Mouse (Mus musculus) embryonic stem cell, embryonic (primary cell): ENCODE measurements around the gene Sult1a1.

Experiments
- CTCF ChIA-PET, 4 experiments: fragments of 300-600 bp in 2 of 4; fragments of 350-600 bp in 2 of 4; sonication (Branson Sonifier 250); formaldehyde crosslinking; loops; one replicate each; lab custom pipeline; 2022; ENCODE audit warnings: inconsistent platforms in 2 of 4; lab: Charles Lee
- POLR2A ChIA-PET, 4 experiments: fragments of 300-600 bp in 2 of 4; fragments of 350-600 bp in 2 of 4; sonication (Branson Sonifier 250); formaldehyde crosslinking; loops; one replicate each; lab custom pipeline; 2022; ENCODE audit warnings: antibody characterized with exemption in 4 of 4, inconsistent platforms in 1 of 4; lab: Charles Lee

Sult1a1 gene

GRCm38 (mm10) chr7:126676207-126676606 lies at the start of gene Sult1a1:
Sult1a1 (minus strand) TSS chr7:126676432.
- POLR2A ChIA-PET: interaction anchor here in 2 of 4 experiments (1.0 to 1.5 kb wide), 6 partner anchors 10 to 92 kb away, joined by 3 to 4 read pairs (median 4); partner anchors contain the start of genes Apobr (in 1 of the 2) and Sgf29 (in 1 of the 2)
- CTCF ChIA-PET: no interaction called here

DNA sequence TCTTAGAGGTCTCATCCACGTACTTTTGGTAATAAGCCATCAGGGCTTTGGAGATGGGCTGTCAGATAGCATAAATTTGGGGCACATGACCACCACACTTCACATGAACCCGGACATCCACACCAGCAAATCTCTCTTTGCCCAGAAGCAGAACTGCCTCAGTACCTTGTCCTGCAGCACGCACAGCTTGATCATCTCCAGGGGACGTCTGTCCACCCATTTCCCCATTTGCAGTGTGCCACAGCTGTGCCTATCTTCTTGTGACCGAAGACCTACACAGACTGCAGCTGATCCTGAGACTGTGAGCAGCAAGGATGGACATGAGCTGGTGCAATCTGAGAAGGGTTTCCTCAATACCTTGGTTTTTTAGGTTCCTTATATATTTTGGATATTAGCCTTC lies 49.4 kb upstream of the Sult1a1 start:
- ChIA-PET CTCF (interaction anchor here in 1 of 4 experiments (0.6 kb wide), 1 partner anchor 443 kb away, joined by 4 read pairs; no protein-coding TSS in a partner anchor), POLR2A (no interaction called here)

DNA sequence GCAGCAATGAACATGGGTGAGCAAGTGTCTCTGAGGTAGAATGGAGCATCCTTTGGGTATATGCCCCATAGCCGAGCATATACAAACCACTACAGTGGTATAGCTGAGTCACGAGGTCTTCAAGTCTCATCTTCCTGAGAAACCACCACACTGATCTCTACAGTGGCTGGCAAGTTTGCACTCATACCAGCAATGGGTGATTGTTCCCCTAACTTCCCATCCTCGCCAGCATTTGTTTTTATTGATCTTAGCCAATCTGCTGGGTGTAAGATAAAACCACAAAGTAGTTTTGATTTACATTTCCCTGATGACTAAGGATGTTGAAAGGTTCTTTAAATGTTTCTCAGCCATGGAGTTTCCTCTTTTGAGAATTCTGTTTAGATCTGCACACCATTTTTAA lies 48.8 kb upstream of the Sult1a1 start:
- CTCF ChIA-PET: no interaction called here
- POLR2A ChIA-PET: no interaction called here

DNA sequence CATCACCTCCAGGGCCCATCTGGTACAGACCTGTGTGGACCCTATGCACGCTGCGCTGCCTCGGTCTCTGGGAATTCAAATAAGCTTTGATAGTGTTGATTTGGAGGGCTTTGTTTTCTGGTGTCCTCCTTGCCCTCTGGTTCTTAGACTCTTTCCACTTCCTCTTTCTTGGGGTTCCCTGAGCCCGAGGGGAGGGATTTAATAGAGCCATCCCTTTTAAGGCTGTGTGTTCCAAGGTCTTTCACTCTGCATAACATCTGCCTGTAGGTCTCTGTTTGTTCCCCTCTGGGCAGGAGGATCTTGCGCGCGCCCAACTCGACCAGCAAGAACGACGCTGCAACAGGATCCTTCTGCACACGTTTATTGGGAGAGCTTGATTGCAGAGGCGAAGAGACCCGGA lies 45.4 kb upstream of the Sult1a1 start:
- ChIA-PET CTCF (interaction anchor here in 1 of 4 experiments (1.0 kb wide), 1 partner anchor 33 kb away, joined by 3 read pairs; no protein-coding TSS in a partner anchor), POLR2A (no interaction called here)

GRCm38 (mm10) chr7:126718787-126719337 lies 42.6 kb upstream of the Sult1a1 start:
- CTCF ChIA-PET: no interaction called here
- POLR2A ChIA-PET: interaction anchor here in 1 of 4 experiments (0.6 kb wide), 1 partner anchor 17 kb away, joined by 3 read pairs; no protein-coding TSS in a partner anchor

DNA sequence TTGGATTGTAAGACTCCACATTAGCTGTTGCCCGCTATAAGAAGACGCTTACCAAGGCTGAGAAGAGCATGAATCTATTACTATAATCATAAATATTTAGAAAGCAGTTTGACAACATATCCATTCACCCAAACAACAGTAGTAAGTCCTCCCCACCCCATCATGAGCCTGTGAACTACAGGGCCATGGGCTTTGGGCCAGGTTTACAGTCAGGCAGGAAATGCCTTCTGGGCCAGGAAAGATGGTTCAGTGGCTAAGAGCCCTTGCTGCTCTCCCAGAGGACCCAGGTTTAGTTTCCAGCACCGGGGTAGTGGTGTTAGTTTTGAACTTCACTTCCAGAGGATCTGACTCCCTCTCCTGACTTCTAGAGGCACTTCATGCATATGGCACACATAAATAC lies 41.3 kb upstream of the Sult1a1 start:
- CTCF ChIA-PET: interaction anchor here in 1 of 4 experiments (0.6 kb wide), 1 partner anchor 74 kb away, joined by 6 read pairs; no protein-coding TSS in a partner anchor
- POLR2A ChIA-PET: interaction anchor here in 2 of 4 experiments (1.3 to 2.1 kb wide), 3 partner anchors 24 to 134 kb away, joined by 4 to 6 read pairs (median 5); no protein-coding TSS in a partner anchor

GRCm38 (mm10) chr7:126715679-126716078 lies 39.4 kb upstream of the Sult1a1 start:
- ChIA-PET CTCF (interaction anchor here in 1 of 4 experiments (0.6 to 1.2 kb wide), 2 partner anchors 11 to 250 kb away, joined by 3 read pairs; no protein-coding TSS in a partner anchor), POLR2A (interaction anchor here in 1 of 4 experiments (1.7 to 2.1 kb wide), 2 partner anchors 22 to 91 kb away, joined by 5 to 6 read pairs; no protein-coding TSS in a partner anchor)

- ChIA-PET POLR2A (no interaction called here), CTCF (no interaction called here)
Observed at GRCm38 (mm10) chr7:126711910-126712309, 35.7 kb upstream of the Sult1a1 start.

DNA sequence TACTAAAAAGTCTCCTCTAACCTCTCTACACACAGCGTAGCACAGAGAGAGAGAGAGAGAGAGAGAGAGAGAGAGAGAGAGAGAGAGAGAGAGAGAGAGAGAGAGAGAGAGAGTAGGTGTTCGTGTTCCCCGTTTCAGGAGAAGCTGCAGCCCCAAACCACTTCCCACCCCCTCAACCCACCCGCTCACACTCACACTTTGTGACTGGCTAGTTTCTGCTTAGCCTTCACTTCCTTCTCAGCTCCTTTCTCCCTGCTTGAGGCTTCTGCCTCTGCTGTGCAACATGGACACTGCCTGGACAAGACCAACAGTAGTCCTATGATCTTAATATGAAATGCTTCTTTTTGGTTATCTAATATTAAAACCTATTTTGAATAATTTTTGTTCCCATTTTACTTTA lies 34.0 kb upstream of the Sult1a1 start:
- CTCF ChIA-PET: interaction anchor here in 1 of 4 experiments (1.2 kb wide), 1 partner anchor 69 kb away, joined by 3 read pairs; no protein-coding TSS in a partner anchor
- POLR2A ChIA-PET: interaction anchor here in 2 of 4 experiments (0.6 to 1.2 kb wide), 3 partner anchors 10 to 495 kb away, joined by 3 read pairs; no protein-coding TSS in a partner anchor

DNA sequence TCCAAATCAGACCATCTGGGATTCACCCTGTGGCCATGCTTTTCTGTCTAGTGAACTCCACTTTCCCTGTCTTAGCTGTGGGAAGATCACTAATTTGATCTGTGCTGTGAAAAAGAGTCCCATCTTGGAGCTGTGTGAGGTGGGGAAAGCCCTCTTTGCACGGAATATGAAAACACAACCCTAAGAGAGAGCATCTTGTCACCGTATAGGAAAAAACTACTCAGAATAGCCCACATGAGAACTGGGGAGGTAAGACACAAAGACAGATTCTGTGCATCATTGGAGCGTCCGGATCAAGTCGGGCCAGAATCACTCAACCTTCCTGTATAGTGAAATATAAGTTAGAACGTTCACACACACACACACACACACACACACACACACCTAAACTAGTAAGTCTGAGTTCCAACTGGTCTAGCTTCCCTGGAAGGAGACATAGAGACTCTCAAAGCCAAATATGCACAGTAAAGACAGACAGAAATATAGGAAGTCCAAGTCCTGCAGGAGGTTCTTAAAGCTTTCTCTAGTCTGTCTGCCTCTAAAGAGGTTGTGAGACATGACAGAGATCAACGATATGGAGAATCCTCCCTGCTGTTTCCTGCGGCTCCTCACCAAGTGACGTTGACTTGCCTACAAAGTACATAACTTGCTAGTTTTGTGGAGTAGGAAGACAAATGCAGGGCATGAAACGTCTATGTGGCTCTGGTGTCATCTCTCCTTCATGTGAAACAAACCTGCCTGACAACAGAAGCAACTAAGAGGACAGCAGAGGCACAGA lies 32.1 kb upstream of the Sult1a1 start:
- ChIA-PET POLR2A (interaction anchor here in 3 of 4 experiments (0.5 to 1.5 kb wide), 8 partner anchors 12 to 1277 kb away, joined by 3 to 5 read pairs (median 3); partner anchors contain the start of genes Bola2 (in 1 of the 3), Sgf29 (in 1 of the 3) and Slx1b (in 1 of the 3)), CTCF (interaction anchor here in 2 of 4 experiments (0.6 to 0.7 kb wide), 2 partner anchors 154 to 243 kb away, joined by 3 to 4 read pairs; partner anchors contain the start of gene Ino80e (in 1 of the 2))

- CTCF ChIA-PET: interaction anchor here in 1 of 4 experiments (0.7 kb wide), 1 partner anchor 59 kb away, joined by 3 read pairs; no protein-coding TSS in a partner anchor
Observed at GRCm38 (mm10) chr7:126707442-126708174, 31.4 kb upstream of the Sult1a1 start, which contains the start of gene Coro1a. Coro1a (minus strand) TSS chr7:126707787.

DNA sequence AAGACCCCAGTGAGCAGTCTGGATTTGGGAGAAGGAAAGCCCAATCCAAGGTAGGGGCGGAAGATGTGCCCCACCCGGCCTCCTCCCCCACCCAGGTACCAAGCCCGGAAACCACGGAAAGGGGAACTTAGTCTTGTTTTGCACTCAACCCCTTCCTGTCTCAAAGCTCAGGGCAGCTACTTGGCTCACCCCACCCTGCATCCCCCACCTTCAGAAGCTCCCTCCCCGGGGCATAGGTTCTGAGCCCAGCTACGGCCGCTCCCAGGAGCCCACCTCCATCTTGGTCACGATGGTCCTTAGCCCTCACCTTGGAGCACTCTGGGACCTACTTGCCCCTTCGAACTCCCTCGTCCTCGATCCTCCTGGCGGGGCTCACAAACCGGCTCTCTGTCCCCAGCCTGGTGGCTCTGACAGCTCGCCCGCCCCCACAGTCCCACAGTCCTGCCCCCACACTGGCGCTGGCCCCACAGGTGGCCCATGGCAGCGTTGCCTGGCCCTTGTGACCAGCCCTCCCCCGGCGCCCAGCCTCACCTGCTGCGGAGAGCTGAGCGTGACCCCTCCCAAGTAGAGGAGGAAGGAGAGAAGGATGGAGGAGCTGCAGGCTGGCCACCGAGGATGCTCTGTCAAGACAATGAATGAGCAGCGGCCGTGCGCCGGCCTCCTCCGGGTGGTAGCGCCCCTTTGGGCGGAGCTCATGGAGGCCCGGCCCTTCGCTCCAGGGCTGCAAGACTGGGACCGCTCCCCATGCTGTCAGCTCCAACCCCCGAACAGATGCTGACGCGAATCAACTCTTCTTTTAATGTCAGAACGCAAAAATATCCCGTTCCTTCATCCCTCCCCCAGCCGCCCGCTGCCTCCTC lies 28.1 kb upstream of the Sult1a1 start:
- ChIA-PET CTCF (interaction anchor here in 3 of 4 experiments (0.6 to 3.6 kb wide), 15 partner anchors 10 to 313 kb away, joined by 3 to 16 read pairs (median 4); partner anchors contain the start of genes Bola2 (in 1 of the 3) and Pagr1a (in 1 of the 3)), POLR2A (interaction anchor here (0.5 to 3.4 kb wide), 28 partner anchors 8 to 406 kb away, joined by 3 to 18 read pairs (median 4); partner anchors contain the start of genes Sgf29 (in 3 of the 4), Bola2 (in 1 of the 4), Hirip3 (in 1 of the 4) and Ino80e (in 1 of the 4))

More at GRCm38 (mm10) chr7:126707442-126708174, 31.4 kb upstream of the Sult1a1 start, which contains the start of gene Coro1a:
- POLR2A ChIA-PET: interaction anchor here in 3 of 4 experiments (0.6 to 1.8 kb wide), 8 partner anchors 12 to 1153 kb away, joined by 3 to 5 read pairs (median 3); partner anchors contain the start of genes Bola2 (in 1 of the 3), Sgf29 (in 1 of the 3), Sh2b1 (in 1 of the 3) and Slx1b (in 1 of the 3)

DNA sequence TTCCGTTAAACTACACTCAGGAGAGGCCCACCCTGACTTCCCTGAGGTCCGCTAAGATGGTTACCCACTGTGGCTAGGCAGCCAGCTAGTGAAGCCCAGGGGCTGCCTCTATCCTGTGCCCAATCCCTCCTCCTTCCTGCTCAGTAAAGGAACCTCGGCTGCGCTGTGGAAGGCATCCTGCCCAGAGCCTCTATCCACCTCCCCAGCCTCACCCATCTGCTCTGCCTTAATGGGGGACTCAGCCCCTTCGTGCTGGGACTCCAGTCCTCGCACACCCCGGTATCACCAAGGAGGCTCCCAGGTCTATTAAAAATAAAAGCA lies 27.5 kb upstream of the Sult1a1 start:
- POLR2A ChIA-PET: interaction anchor here in 2 of 4 experiments (1.1 to 3.4 kb wide), 9 partner anchors 8 to 407 kb away, joined by 3 to 18 read pairs (median 4); partner anchors contain the start of genes Sgf29 (in 2 of the 2), Hirip3 (in 1 of the 2), Ino80e (in 1 of the 2) and Slx1b (in 1 of the 2)
- CTCF ChIA-PET: interaction anchor here in 1 of 4 experiments (2.1 to 3.6 kb wide), 2 partner anchors 10 to 116 kb away, joined by 7 to 16 read pairs; partner anchors contain the start of gene Bola2

GRCm38 (mm10) chr7:126702861-126703756 lies 26.9 kb upstream of the Sult1a1 start:
- POLR2A ChIA-PET: interaction anchor here in 1 of 4 experiments (0.9 to 3.4 kb wide), 4 partner anchors 9 to 105 kb away, joined by 3 to 18 read pairs (median 9); partner anchors contain the start of gene Sgf29
- CTCF ChIA-PET: interaction anchor here in 1 of 4 experiments (3.6 kb wide), 1 partner anchor 9 kb away, joined by 16 read pairs; the partner anchor contains the start of gene Bola2

DNA sequence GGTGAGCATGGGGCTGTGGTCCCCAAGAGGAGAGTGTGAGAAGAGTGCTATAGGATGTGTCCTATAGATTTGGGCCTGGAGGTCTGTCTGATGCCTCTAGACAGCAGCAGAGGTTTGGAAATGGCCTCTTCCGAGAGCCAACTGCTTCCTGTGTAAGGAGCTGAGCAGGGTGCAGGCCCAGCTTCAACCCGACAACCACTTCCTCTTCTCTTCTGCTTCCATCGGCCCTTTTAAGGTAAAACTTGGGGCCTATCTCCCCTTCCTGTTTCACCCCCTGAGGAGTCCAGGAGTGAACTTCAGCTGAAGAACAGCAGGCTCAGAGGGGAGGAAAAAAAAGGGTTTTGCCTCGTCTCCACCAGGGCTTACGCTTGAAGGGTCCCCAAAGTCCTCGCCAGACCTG lies 26.1 kb upstream of the Sult1a1 start:
- ChIA-PET CTCF (interaction anchor here in 1 of 4 experiments (3.6 kb wide), 1 partner anchor 8 kb away, joined by 16 read pairs; the partner anchor contains the start of gene Bola2), POLR2A (interaction anchor here in 1 of 4 experiments (0.9 to 3.4 kb wide), 3 partner anchors 8 to 106 kb away, joined by 3 to 18 read pairs (median 15); partner anchors contain the start of gene Sgf29)
